ENCODE assay signal across 17 mouse cellular contexts in genomic region chr4:140971691-140972090, GRCm38 (mm10). TPM values are rescaled to one million over a fixed set of nuclear protein-coding genes. Genes with fewer than 3 reads are reported as not detected.
"Had no signal": no experiment of that assay in that cellular context is flagged by ENCODE, and none has a peak within 500 bp of the region (broad histone marks: within the 10 kb centered on the region; RNA-seq: fewer than 3 reads in every experiment).

No protein-coding gene starts in this region.

- H3K4me3 ChIP-seq: limb, embryonic 12.5 days; liver, embryonic 13.5 days; lung, embryonic 15.5 days; midbrain, embryonic 12.5 days; neural tube, embryonic 13.5 days had no signal

- H3K4me1 ChIP-seq: limb, embryonic 12.5 days; lung, embryonic 15.5 days; midbrain, embryonic 12.5 days; neural tube, embryonic 13.5 days had no signal

- H3K27me3 ChIP-seq: limb, embryonic 12.5 days; liver, embryonic 13.5 days; lung, embryonic 15.5 days; midbrain, embryonic 12.5 days; neural tube, embryonic 13.5 days had no signal

- H3K9me3 ChIP-seq: limb, embryonic 12.5 days; liver, embryonic 13.5 days; lung, embryonic 15.5 days; midbrain, embryonic 12.5 days; neural tube, embryonic 13.5 days had no signal

- ATAC-seq: intestine, postnatal 0 days; liver, postnatal 0 days; midbrain, embryonic 16.5 days had no signal

- H3K27ac ChIP-seq: kidney, postnatal 0 days; limb, embryonic 12.5 days; liver, embryonic 13.5 days; lung, embryonic 15.5 days; midbrain, embryonic 12.5 days; neural tube, embryonic 13.5 days had no signal

- DNase-seq: kidney, adult 8-10 months; kidney, postnatal 4 days; liver; liver, embryonic 13.5 days; liver, postnatal 0 days; lung, postnatal 36 days; retina, postnatal 1 day; thymus, adult 18-20 months; thymus, postnatal 14 days had no signal

- H3K4me2 ChIP-seq: limb, embryonic 12.5 days; liver, embryonic 13.5 days; lung, embryonic 15.5 days; midbrain, embryonic 12.5 days; neural tube, embryonic 13.5 days had no signal

- H3K9ac ChIP-seq: limb, embryonic 12.5 days; liver, embryonic 13.5 days; liver, postnatal 0 days; lung, embryonic 15.5 days; midbrain, embryonic 12.5 days; neural tube, embryonic 13.5 days had no signal

RNA-seq across cellular contexts. Expression of gene Mfap2, which starts 38.5 kb away (rescaled TPM):
- total RNA-seq: megakaryocyte-erythroid progenitor cell, adult 5-6 weeks had no signal
